Mouse (Mus musculus) lung, adult 18-20 months (tissue): ENCODE data around the gene Olfr266.
A peak's percentile ranks its signal among the peaks of the same experiment; 100 is the strongest.

Experiments
- DNase-seq, 2 experiments: peaks; one replicate each; pipeline ENCODE4 v3.0.0; 2022; ENCODE audit warnings: mixed read lengths in 2 of 2

Olfr266 gene

GRCm38 (mm10) chr3:106826187-106826586 lies at the start of gene Olfr266:
Gene Olfr266 (minus strand): TSS chr3:106826287.
- DNase-seq = no peak

- no peak for DNase-seq
Observed at GRCm38 (mm10) chr3:106875626-106876025, 49.5 kb upstream of the Olfr266 start.

DNA sequence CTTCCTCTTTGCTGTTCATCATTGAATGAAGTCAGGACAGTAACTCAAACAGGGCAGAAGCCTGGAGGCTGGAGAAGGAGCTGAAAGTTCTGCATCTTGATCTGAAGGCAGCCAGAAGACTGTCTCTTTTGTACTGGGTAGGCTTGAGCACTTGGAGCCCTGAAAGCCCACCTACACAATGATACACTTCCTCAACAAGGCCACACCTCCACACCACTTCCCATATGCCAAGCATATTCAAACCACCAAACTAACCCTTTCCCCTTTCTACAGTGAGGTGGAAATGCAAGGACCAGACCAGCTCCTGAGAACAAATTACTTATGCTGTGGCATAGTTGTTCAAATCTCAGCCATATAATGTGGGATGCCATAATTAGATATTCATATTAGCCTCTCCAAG lies 46.8 kb upstream of the Olfr266 start:
- peak in 1 of 2 experiments; percentile 8 for DNase-seq

- peak; percentile 5 to 10 for DNase-seq
Observed at GRCm38 (mm10) chr3:106832107-106832506, 6.0 kb upstream of the Olfr266 start.

- no peak for DNase-seq
Observed at GRCm38 (mm10) chr3:106817676-106818075, 8.4 kb downstream of the Olfr266 start.

GRCm38 (mm10) chr3:106808972-106809695 lies 17.0 kb downstream of the Olfr266 start:
- DNase-seq = no peak

GRCm38 (mm10) chr3:106798079-106798478 lies 28.0 kb downstream of the Olfr266 start:
- no peak for DNase-seq

DNA sequence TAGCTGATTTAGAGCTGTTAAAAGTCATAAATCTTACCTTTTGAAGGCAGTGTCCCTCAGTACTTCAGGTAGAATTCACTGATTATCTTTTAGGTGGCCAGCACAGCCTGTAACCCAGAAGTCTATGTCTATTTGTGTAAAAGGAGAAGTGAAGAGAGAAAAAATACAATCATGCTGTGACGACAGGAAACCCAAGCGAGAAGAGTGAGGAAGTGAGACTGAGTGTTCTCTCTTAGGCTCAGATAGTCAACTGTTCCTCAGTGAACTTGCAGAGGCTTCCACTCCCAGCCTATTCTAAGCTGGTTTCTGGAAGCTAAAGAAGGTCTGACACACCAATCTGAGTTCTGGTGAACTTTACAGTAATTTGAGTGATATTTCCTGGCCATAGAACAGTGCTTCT lies 36.2 kb downstream of the Olfr266 start, which contains the start of gene Cd53:
Gene Cd53 (minus strand): TSS at position 220 of the 400 bp plus-strand sequence.
- DNase-seq = peak; percentile 5 to 8

DNA sequence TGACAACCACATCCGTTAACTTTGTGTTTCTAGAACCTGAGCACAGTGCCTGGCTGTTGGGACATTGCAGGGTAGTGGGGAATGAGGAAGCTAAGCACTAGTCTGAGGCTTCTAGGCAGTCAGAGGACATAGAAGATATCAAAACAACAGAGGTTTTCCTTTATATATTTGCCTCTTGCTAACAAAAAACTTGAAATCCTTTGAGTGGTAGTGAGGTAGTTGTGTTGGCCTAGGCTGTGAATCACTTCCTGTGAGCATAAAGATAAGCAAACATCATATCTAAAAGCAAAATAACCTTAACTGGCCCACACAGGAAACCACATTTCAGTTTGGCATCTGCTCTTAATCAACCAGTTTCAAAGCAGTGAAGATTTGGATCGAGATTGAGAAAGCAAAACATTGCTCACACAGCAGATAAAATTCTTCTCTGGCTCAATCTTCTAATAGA lies 37.6 kb downstream of the Olfr266 start:
- DNase-seq = peak in 1 of 2 experiments; percentile 5

DNA sequence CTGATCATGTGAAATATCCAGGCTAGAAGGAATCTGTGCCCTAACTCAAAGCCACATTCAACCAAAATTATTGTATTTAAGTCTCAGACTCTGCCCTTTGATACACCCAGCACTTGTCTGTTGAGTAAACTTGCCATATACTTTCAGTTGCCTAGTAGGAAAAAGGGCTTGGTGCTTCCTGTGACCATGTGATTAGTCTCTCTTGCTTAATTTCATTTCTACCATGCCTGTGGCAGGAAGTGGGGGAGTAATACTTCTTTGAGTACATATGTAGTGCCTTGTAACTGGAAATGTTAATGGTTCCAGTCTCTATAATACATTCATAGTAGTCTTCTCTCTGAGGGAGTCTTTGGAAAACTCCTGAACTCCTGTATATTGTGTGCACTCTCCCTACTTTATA lies 38.1 kb downstream of the Olfr266 start:
- DNase-seq = peak in 1 of 2 experiments; percentile 6

DNA sequence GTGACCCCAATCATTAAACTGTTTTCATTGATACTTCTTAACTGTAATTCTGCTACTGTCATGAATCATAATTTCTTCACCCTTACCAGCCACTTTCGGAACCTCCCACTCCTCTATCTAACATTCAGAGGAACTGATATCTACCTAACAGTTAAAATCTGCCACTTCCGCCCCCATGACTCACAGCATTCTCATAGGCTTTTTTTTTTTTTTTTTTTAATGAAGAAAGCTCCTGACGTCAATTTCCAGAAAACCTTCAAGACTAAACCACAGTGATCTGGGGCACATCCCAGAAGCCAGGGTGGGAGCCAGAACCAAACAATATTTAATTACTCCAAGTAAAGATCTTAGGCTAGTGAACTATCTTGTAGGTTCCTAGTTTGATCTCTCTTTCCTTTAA lies 41.0 kb downstream of the Olfr266 start:
- DNase-seq = peak in 1 of 2 experiments; percentile 13

GRCm38 (mm10) chr3:106771834-106772233 lies 54.3 kb downstream of the Olfr266 start:
- no peak for DNase-seq
